Comparison of ENCODE assay signal across 35 mouse cellular contexts in the genomic region with DNA sequence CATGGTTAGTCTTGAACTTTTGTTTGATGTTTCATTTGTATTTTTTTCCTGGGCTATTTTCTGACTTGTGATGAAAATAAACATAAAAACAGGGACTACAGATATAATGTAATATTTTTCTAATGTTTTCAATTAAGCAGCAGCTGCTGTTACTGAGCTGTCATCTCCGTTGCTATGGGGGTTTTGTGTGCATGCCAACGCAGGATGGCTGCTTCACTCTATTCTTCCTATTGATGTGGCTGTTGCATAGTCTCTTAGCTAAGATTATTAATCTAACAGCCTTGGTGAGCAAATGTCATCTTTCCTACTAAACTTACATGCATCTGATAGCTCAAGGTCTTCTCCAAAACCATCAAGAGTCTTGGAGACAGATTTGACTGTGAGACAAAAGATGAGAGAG.
DNase-seq lines count a peak whose midpoint lies in the region; ATAC-seq and TF ChIP-seq lines count a peak whose summit lies in the region.
"Had no signal": no experiment of that assay in that cellular context is flagged by ENCODE, and none has a peak within 500 bp of the region (broad histone marks: within the 10 kb centered on the region; RNA-seq: fewer than 3 reads in every experiment).

No protein-coding gene starts in this region.

- no peaks in the 10 kb centered on the region for H3K27me3 ChIP-seq in forebrain, embryonic 14.5 days (replicated peaks; ENCODE audit: control insufficient read depth, insufficient read depth, low read length)
- no peaks in the 10 kb centered on the region for H3K27me3 ChIP-seq in forebrain, embryonic 15.5 days
- no peaks in the 10 kb centered on the region for H3K27me3 ChIP-seq in midbrain, postnatal 0 days (ENCODE audit: insufficient read depth, low read length)
- no peaks in the 10 kb centered on the region for H3K27me3 ChIP-seq in midbrain, embryonic 14.5 days (ENCODE audit: control insufficient read depth, insufficient read depth, low read length)
- H3K27me3 ChIP-seq: heart, embryonic 12.5 days; liver, embryonic 12.5 days; neural tube, embryonic 12.5 days had no signal

- WGBS in forebrain, embryonic 14.5 days: 71% methylated on average over 2 of the region's 2 CpGs
- 60% methylated on average over 2 of the region's 2 CpGs for WGBS in forebrain, embryonic 15.5 days
- WGBS in midbrain, postnatal 0 days: 66% methylated on average over 2 of the region's 2 CpGs
- 74% methylated on average over 2 of the region's 2 CpGs for WGBS in midbrain, embryonic 14.5 days

- no peak overlapping the region for H3K27ac ChIP-seq in forebrain, embryonic 14.5 days (ENCODE audit: low read depth, low read length)
- no peak overlapping the region for H3K27ac ChIP-seq in forebrain, embryonic 15.5 days (replicated peaks)
- no peak overlapping the region for H3K27ac ChIP-seq in midbrain, postnatal 0 days (ENCODE audit: low read depth, low read length)
- no peak overlapping the region for H3K27ac ChIP-seq in midbrain, embryonic 14.5 days (replicated peaks; ENCODE audit: low read depth, low read length)
- H3K27ac ChIP-seq: gastrocnemius, adult 2 months; left cerebral cortex, adult 2 months; liver, embryonic 12.5 days; macrophage; midbrain, embryonic 10.5 days; neural tube, embryonic 12.5 days; stomach, postnatal 0 days had no signal

- H3K9me3 ChIP-seq in forebrain, embryonic 14.5 days (replicated peaks; ENCODE audit: control insufficient read depth, low read length): no peaks in the 10 kb centered on the region
- H3K9me3 ChIP-seq in forebrain, embryonic 15.5 days: no peaks in the 10 kb centered on the region
- no peaks in the 10 kb centered on the region for H3K9me3 ChIP-seq in midbrain, postnatal 0 days (ENCODE audit: low read length)
- H3K9me3 ChIP-seq in midbrain, embryonic 14.5 days (ENCODE audit: control insufficient read depth, low read length): no peaks in the 10 kb centered on the region
- H3K9me3 ChIP-seq: G1E; heart, embryonic 12.5 days; liver, embryonic 12.5 days; midbrain, embryonic 10.5 days; neural tube, embryonic 12.5 days had no signal

- no peaks in the 10 kb centered on the region for H3K36me3 ChIP-seq in forebrain, embryonic 14.5 days (ENCODE audit: control insufficient read depth, insufficient read depth, low read length)
- no peaks in the 10 kb centered on the region for H3K36me3 ChIP-seq in forebrain, embryonic 15.5 days
- H3K36me3 ChIP-seq in midbrain, postnatal 0 days (ENCODE audit: insufficient read depth, low read length): no peaks in the 10 kb centered on the region
- no peaks in the 10 kb centered on the region for H3K36me3 ChIP-seq in midbrain, embryonic 14.5 days (ENCODE audit: control insufficient read depth, insufficient read depth, low read length)
- H3K36me3 ChIP-seq: G1E; heart, embryonic 12.5 days; liver, embryonic 12.5 days; midbrain, embryonic 10.5 days; neural tube, embryonic 12.5 days had no signal

- H3K4me3 ChIP-seq in forebrain, embryonic 14.5 days (ENCODE audit: low read depth, low read length): no peak overlapping the region
- no peak overlapping the region for H3K4me3 ChIP-seq in forebrain, embryonic 15.5 days
- no peak overlapping the region for H3K4me3 ChIP-seq in midbrain, postnatal 0 days (ENCODE audit: low read depth, low read length)
- no peak overlapping the region for H3K4me3 ChIP-seq in midbrain, embryonic 14.5 days (replicated peaks; ENCODE audit: low read depth, low read length)
- H3K4me3 ChIP-seq: erythroblast, embryonic 14.5 days; gastrocnemius, adult 2 months; heart, embryonic 12.5 days; left cerebral cortex, adult 2 months; liver, embryonic 12.5 days; midbrain, embryonic 10.5 days; myocyte; neural tube, embryonic 12.5 days had no signal

- H3K4me2 ChIP-seq in forebrain, embryonic 14.5 days (ENCODE audit: low read length): no peak overlapping the region
- no peak overlapping the region for H3K4me2 ChIP-seq in forebrain, embryonic 15.5 days (replicated peaks)
- H3K4me2 ChIP-seq in midbrain, postnatal 0 days (ENCODE audit: low read depth, low read length, poor library complexity, severe bottlenecking): no peak overlapping the region
- H3K4me2 ChIP-seq in midbrain, embryonic 14.5 days (ENCODE audit: low read length): no peak overlapping the region
- H3K4me2 ChIP-seq: heart, embryonic 12.5 days; liver, embryonic 12.5 days; neural tube, embryonic 12.5 days had no signal

- no peak for ATAC-seq in forebrain, embryonic 14.5 days
- no peak for ATAC-seq in forebrain, embryonic 15.5 days (replicated peaks)
- no peak for ATAC-seq in midbrain, postnatal 0 days (ENCODE audit: low FRiP score)
- no peak for ATAC-seq in midbrain, embryonic 14.5 days (ENCODE audit: low FRiP score, low TSS enrichment)
- ATAC-seq: intestine, embryonic 16.5 days; liver, embryonic 12.5 days; lung, postnatal 0 days; midbrain, embryonic 16.5 days had no signal

- no peak for TF ChIP-seq CTCF in midbrain, postnatal 0 days (IDR thresholded peaks at IDR 0.05)

- peak; percentile 31 for DNase-seq in forebrain, embryonic 14.5 days (ENCODE audit: low spot score)
- peak; percentile 4 for DNase-seq in midbrain, postnatal 0 days (ENCODE audit: low spot score)
- no peak for DNase-seq in midbrain, embryonic 14.5 days
- DNase-seq in layer of hippocampus, adult 18-20 months (ENCODE audit: low spot score in 2 of 2): peak; percentile 38 to 78
- DNase-seq in layer of hippocampus, postnatal 10 days (ENCODE audit: low spot score in 2 of 2): peak; percentile 33 to 53
- DNase-seq in frontal cortex, postnatal 10 days (ENCODE audit: low spot score in 2 of 2): no peak
- no peak for DNase-seq in kidney, adult 8-10 months
- DNase-seq: adrenal gland, postnatal 10 days; cerebellum, adult 11-12 months; cerebellum, adult 9-11 months; gastrocnemius, adult 2 months; gastrocnemius, postnatal 36 days; heart, adult 18-20 months; kidney, adult 9 months; kidney, postnatal 10 days; left cerebral cortex, postnatal 4 days; lung, adult 18-20 months; right cerebral cortex, postnatal 14 days; spleen, adult 18-20 months; thymus, adult 2 months; thymus, postnatal 36 days had no signal

- no peak overlapping the region for H3K9ac ChIP-seq in forebrain, embryonic 14.5 days (ENCODE audit: low read length)
- H3K9ac ChIP-seq in forebrain, embryonic 15.5 days (replicated peaks): no peak overlapping the region
- H3K9ac ChIP-seq in midbrain, postnatal 0 days (replicated peaks; ENCODE audit: low read length, poor library complexity, severe bottlenecking): no peak overlapping the region
- no peak overlapping the region for H3K9ac ChIP-seq in midbrain, embryonic 14.5 days (replicated peaks; ENCODE audit: low read length)
- H3K9ac ChIP-seq: heart, embryonic 12.5 days; liver, embryonic 12.5 days; neural tube, embryonic 12.5 days had no signal

- H3K4me1 ChIP-seq in forebrain, embryonic 14.5 days (ENCODE audit: control insufficient read depth, insufficient read depth, low read length): no peaks in the 10 kb centered on the region
- no peaks in the 10 kb centered on the region for H3K4me1 ChIP-seq in forebrain, embryonic 15.5 days
- H3K4me1 ChIP-seq in midbrain, postnatal 0 days (ENCODE audit: insufficient read depth, low read length): no peaks in the 10 kb centered on the region
- no peaks in the 10 kb centered on the region for H3K4me1 ChIP-seq in midbrain, embryonic 14.5 days (ENCODE audit: control insufficient read depth, insufficient read depth, low read length)
- H3K4me1 ChIP-seq: heart, embryonic 12.5 days; liver, embryonic 12.5 days; midbrain, embryonic 10.5 days; neural tube, embryonic 12.5 days had no signal

Comparison
In these comparisons a context has a peak if more than half of its experiments do, and no peak if none do; other contexts are left out.
1. DNase-seq: peak in forebrain, embryonic 14.5 days (single experiment), midbrain, postnatal 0 days (single experiment), layer of hippocampus, adult 18-20 months (2 of 2) and layer of hippocampus, postnatal 10 days (2 of 2); none in midbrain, embryonic 14.5 days (single experiment), frontal cortex, postnatal 10 days (0 of 2) and kidney, adult 8-10 months (0 of 2).